Mouse (Mus musculus) kidney, adult 9 months (tissue): Measurements from ENCODE around the gene Pfdn4.

ENCODE experiments used
- DNase-seq: peaks from one replicate; pipeline ENCODE4 v3.0.0; 2022

Gene Pfdn4

DNA sequence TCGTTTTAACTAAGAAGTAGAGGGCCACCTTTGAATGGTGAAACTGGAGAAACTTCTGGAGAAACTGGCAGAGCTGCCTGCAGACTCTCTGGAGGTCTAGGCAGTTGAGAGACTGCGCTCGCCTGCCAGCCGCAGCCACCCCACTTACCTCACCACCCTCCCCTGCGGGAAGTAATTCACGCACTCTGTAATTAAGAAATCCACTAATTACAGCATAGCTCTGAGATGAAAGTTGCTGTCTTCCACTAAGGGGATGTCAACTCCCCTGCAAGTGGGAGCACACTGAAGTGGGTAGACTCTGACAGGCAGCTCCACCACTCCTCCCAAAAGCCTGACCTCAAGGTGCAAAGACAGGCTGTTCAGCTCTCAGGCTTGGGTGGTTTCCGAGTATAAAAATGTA, 55.9 kb downstream of the Pfdn4 start:
- DNase-seq, result no peak

DNA sequence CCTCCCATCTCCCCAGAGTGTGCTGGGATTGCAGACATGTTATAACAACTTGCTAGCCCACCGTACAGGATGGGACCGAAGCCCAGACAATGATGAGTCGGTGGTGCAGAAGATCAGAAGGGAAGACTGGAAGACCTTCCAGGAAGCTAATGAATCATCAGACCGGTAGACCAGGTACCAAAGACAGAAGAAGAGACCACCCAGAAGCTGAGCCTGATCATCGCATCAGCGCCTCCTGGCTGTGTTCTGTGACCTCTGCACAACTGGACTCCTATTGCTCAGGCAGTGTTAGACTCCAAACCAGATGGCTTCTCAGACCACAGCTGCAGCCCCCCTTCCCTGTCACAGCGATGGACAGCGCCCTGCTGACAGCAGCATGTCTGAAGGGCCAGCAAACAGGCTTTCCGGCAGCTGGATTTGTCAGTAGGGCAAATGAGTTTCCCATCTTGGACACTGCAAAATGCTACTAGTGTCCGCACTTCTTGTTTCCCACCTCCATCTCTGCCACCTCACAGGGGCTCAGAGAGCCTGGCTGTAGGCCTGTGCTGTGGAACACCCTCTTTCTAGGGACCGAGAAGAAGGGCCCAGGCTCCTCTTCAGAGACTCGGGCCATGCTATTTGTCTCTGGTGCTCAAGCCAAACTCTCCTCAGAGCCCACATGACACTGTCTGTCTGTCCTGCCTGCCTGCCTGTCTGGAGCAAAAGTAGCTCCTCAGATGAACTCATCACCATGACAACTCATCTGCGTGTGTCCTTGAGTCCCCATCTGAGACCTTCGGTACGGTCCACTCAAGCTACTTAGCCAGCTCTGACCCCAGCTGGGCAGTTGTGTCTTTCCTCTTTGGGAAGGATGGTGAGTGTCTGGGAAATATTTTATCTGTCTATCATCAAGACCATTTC, 68.0 kb downstream of the Pfdn4 start:
- DNase-seq, result no peak

DNA sequence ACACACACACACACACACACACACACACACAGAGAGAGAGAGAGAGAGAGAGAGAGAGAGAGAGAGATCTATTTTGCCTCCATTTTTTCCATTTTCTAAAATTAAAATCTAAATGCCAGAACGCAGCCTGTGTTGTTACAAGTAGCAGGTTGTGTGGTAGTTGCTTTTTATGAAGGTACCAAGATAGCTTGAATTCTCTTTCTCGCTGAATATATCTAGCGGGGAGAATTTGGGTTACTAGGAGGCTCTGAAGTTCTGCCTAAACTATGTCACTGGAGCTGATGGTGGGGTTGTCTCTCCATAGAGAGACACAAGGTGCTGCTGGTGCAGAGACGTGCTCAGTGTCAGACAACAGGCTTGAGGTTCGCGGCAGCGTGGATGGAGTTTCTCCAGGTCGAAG, 68.8 kb downstream of the Pfdn4 start:
- DNase-seq, result no peak
